Mouse (Mus musculus) neural tube, embryonic 12.5 days (tissue): ENCODE measurements at regions not wholly inside any gene's neighbourhood (a gene's known extent, or its start where the extent isn't known, plus 50 kb on each side); places are given as distances from the start of the nearest gene placed in this dataset.

Experiments
- ATAC-seq: fragments of 200-750 bp; cut with Nextera tagmentation; 2 replicates; pipeline ENCODE4 v1.8.0; 2017; ENCODE audit warnings: low read depth, mild to moderate bottlenecking, moderate TSS enrichment, moderate library complexity; ENCODE audit not compliant: low FRiP score
- H3K27ac ChIP-seq: fragments of 300-500 bp; sonication (generic); 2 replicates; pipeline ENCODE4 v1.5.1; 2016
- H3K27me3 ChIP-seq: fragments of 300-500 bp; sonication (generic); replicated peaks from 2 replicates; pipeline ENCODE4 v1.6.1; 2016; ENCODE audit warnings: mild to moderate bottlenecking
- H3K36me3 ChIP-seq: fragments of 300-500 bp; sonication (generic); 2 replicates; pipeline ENCODE4 v1.6.1; 2016; ENCODE audit warnings: mild to moderate bottlenecking
- H3K4me1 ChIP-seq: fragments of 300-500 bp; sonication (generic); 2 replicates; pipeline ENCODE4 v1.6.1; 2016
- H3K4me2 ChIP-seq: fragments of 300-500 bp; sonication (generic); replicated peaks from 2 replicates; pipeline ENCODE4 v1.6.1; 2016; ENCODE audit warnings: mild to moderate bottlenecking
- H3K4me3 ChIP-seq: fragments of 300-500 bp; sonication (generic); 2 replicates; pipeline ENCODE4 v1.5.1; 2016
- H3K9ac ChIP-seq: fragments of 300-500 bp; sonication (generic); 2 replicates; pipeline ENCODE4 v1.6.1; 2016; ENCODE audit warnings: mild to moderate bottlenecking
- H3K9me3 ChIP-seq: fragments of 300-500 bp; sonication (generic); 2 replicates; pipeline ENCODE4 v1.6.1; 2016; ENCODE audit warnings: mild to moderate bottlenecking
- WGBS: fragments of 180-500 bp; shearing (Covaris S2); methylation state at CpG from one replicate; pipeline ENCODE4 v1.1.7; 2016; 5-methylcytosine and 5-hydroxymethylcytosine counted together

DNA sequence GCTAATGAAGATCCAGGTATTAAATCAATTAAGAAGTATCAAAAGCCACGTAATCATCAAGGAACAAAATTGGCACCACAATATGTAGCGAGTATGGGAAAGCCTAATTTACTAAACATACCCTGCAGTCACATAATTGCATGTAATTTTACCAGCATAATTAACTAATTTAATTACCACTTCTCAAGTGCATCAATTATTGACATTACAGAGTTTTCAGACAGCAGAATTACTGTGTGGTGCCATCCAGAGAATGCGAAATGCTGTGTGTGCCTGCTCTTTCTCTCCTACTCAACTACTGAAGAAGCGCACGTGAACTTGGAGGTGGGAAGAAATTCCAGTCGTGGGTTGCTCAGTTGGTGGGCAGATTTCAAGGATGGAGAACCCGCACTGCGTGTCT lies 229.5 kb upstream of the Id4 start:
- WGBS, result 85% methylated on average over 8 of the region's 8 CpGs
- no peaks in the 10 kb centered on the region for H3K4me1 ChIP-seq
- H3K27ac ChIP-seq, result no peak overlapping the region
- no peak overlapping the region for H3K4me3 ChIP-seq
- no peak overlapping the region for H3K4me2 ChIP-seq
- H3K27me3 ChIP-seq, result no peaks in the 10 kb centered on the region
- no peaks in the 10 kb centered on the region for H3K9me3 ChIP-seq
- H3K36me3 ChIP-seq, result no peaks in the 10 kb centered on the region
- H3K9ac ChIP-seq, result no peak overlapping the region
- ATAC-seq, result no peak

GRCm38 (mm10) chr13:48042172-48042571 lies 218.9 kb upstream of the Id4 start:
- Histone ChIP-seq H3K4me1 (no peaks in the 10 kb centered on the region; the same call in 1 of the 2 replicates), H3K27ac (no peak overlapping the region), H3K9ac (no peak overlapping the region), H3K9me3 (no peaks in the 10 kb centered on the region), H3K4me2 (no peak overlapping the region), H3K4me3 (no peak overlapping the region), H3K36me3 (no peaks in the 10 kb centered on the region), H3K27me3 (no peaks in the 10 kb centered on the region)
- no peak for ATAC-seq
- 51% methylated on average over 4 of the region's 4 CpGs for WGBS

- no peak for ATAC-seq
- Histone ChIP-seq H3K9me3 (no peaks in the 10 kb centered on the region), H3K4me2 (no peak overlapping the region), H3K27me3 (no peaks in the 10 kb centered on the region), H3K9ac (no peak overlapping the region), H3K4me3 (no peak overlapping the region), H3K4me1 (no peaks in the 10 kb centered on the region; the same call in 1 of the 2 replicates), H3K36me3 (no peaks in the 10 kb centered on the region), H3K27ac (no peak overlapping the region)
- WGBS, result 67% methylated on average over 6 of the region's 6 CpGs
Measured at GRCm38 (mm10) chr13:48042572-48042971, 218.5 kb upstream of the Id4 start.

GRCm38 (mm10) chr13:48046201-48046750 lies 214.8 kb upstream of the Id4 start:
- Histone ChIP-seq H3K27ac (no peak overlapping the region), H3K4me1 (no peaks in the 10 kb centered on the region; the same call in 1 of the 2 replicates), H3K4me3 (no peak overlapping the region), H3K9me3 (no peaks in the 10 kb centered on the region), H3K9ac (no peak overlapping the region), H3K36me3 (no peaks in the 10 kb centered on the region), H3K27me3 (no peaks in the 10 kb centered on the region), H3K4me2 (no peak overlapping the region)
- ATAC-seq, result no peak
- WGBS, result 72% methylated on average over 25 of the region's 25 CpGs

DNA sequence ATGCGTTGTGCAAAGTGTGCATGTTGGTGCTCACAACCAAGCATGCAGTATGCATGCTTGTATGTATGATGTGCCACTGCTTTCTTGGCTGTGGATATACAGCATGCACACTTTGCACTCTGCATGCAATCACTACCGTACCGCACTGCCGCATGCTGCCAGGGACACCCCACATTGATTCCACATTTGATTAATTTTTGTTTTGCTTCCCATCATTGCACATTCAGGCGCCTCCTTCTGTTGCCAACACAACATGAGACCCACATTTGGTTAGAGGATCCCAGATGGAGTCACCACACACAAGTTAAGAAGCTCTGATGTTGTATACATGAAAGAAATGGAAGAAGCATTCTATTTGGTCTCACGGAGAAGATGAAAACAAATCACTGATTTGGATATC lies 211.2 kb upstream of the Id4 start:
- H3K9me3 ChIP-seq, result no peaks in the 10 kb centered on the region
- WGBS, result 93% methylated on average over 6 of the region's 6 CpGs
- no peak overlapping the region for H3K9ac ChIP-seq
- H3K4me3 ChIP-seq, result no peak overlapping the region
- no peak overlapping the region for H3K27ac ChIP-seq
- no peak for ATAC-seq
- no peak overlapping the region for H3K4me2 ChIP-seq
- H3K27me3 ChIP-seq, result no peaks in the 10 kb centered on the region
- H3K4me1 ChIP-seq, result no peaks in the 10 kb centered on the region
- no peaks in the 10 kb centered on the region for H3K36me3 ChIP-seq

- Histone ChIP-seq H3K27ac (no peak overlapping the region), H3K27me3 (no peaks in the 10 kb centered on the region), H3K4me2 (no peak overlapping the region), H3K9me3 (no peaks in the 10 kb centered on the region), H3K9ac (no peak overlapping the region), H3K36me3 (no peaks in the 10 kb centered on the region), H3K4me1 (peaks cover 6% of the 10 kb centered on the region), H3K4me3 (no peak overlapping the region)
- ATAC-seq, result no peak
Measured at GRCm38 (mm10) chr13:48074630-48075029, 186.4 kb upstream of the Id4 start.

DNA sequence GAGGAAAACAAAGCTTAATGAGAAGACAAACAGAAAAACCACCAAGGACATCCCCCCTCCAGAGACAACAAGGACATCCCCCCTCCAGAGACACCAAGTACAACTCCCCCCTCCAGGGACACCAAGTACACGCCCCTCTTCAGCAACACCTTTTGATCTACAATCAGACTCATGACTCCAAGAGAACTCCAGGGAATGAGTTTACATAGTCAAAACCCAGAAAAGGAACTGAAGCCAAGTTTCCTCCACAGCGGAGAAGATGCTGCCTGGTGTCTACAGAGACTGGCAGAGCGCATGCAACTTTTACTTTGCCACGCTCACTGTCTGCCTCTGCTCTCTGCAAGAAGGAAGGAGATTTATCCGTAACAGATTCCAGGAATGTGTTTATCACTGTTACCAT lies 185.7 kb upstream of the Id4 start:
- Histone ChIP-seq H3K36me3 (no peaks in the 10 kb centered on the region), H3K27me3 (no peaks in the 10 kb centered on the region), H3K27ac (no peak overlapping the region), H3K4me3 (no peak overlapping the region), H3K9me3 (no peaks in the 10 kb centered on the region), H3K4me2 (no peak overlapping the region), H3K9ac (no peak overlapping the region), H3K4me1 (peaks cover 6% of the 10 kb centered on the region)
- WGBS, result 86% methylated on average over 5 of the region's 5 CpGs
- no peak for ATAC-seq

DNA sequence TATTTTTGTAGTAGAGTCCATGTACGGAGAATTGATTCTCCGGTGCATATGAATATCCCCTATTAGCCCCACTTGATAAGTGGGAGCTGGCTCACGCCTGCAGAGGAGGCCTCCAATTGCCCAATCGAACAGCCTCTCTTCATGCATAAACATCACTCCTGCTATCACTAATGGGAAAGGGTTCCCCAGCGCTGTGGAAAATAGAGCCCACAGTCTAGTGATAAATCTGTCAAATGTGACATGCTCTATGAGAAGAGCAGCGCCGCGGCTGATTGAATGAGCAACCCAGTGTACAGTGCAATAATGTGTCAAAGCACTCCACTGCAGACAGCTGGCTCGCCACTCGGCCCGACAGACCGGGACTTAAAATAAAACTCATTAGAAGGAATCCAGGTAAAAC lies 182.8 kb upstream of the Id4 start:
- ATAC-seq, result peak; percentile 86
- H3K4me2 ChIP-seq, result peak overlapping the region; percentile 17; the same call in 1 of the 2 replicates
- no peak overlapping the region for H3K9ac ChIP-seq
- no peaks in the 10 kb centered on the region for H3K36me3 ChIP-seq
- H3K4me3 ChIP-seq, result no peak overlapping the region
- 24% methylated on average over 12 of the region's 12 CpGs for WGBS
- H3K4me1 ChIP-seq, result peaks cover 6% of the 10 kb centered on the region
- no peaks in the 10 kb centered on the region for H3K9me3 ChIP-seq
- no peak overlapping the region for H3K27ac ChIP-seq
- H3K27me3 ChIP-seq, result no peaks in the 10 kb centered on the region

DNA sequence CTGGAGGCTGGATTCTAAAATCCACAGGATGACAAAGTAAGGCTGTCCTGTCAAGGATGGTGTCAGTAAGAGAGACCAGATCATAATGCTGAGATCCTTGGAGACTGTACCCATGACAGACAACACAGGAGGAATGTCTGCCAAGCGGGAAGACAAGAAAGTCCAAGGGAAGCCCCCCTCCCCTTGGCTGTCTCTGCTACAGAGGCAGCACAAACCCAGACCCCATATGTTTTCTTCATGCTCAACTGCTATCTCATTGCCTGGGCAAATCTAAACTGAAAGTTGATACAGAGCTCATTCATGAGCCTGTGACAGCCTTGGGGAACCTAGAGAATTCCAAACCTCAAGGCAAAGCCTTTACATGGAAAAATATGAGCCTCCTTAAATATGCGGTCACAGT lies 177.7 kb upstream of the Id4 start:
- Histone ChIP-seq H3K4me3 (no peak overlapping the region), H3K27ac (no peak overlapping the region), H3K9ac (no peak overlapping the region), H3K27me3 (no peaks in the 10 kb centered on the region), H3K4me1 (peaks cover 2% of the 10 kb centered on the region), H3K9me3 (no peaks in the 10 kb centered on the region), H3K4me2 (no peak overlapping the region), H3K36me3 (no peaks in the 10 kb centered on the region)
- no peak for ATAC-seq
- WGBS, result 82% methylated on average over 2 of the region's 2 CpGs

DNA sequence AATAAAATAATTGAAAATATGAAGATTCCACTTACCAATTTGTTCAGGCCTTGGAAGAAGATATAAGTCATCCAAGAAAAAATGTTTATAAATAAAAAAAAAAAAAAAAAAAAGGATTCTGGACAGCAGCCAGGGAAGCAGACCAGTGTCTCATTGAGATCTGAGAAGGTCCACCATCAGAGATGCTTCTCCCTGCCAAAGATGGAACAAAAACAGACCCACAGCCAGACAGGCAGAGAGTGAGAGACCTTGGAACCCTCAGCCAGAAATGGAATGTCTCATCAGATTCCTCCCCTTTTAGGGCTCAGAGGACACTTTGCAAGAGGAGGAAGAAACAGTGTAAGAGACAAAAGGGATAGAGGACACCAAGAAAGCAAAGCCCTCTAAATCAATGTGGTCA lies 177.2 kb upstream of the Id4 start:
- Histone ChIP-seq H3K9me3 (no peaks in the 10 kb centered on the region), H3K27me3 (no peaks in the 10 kb centered on the region), H3K36me3 (no peaks in the 10 kb centered on the region), H3K4me3 (no peak overlapping the region), H3K27ac (no peak overlapping the region), H3K9ac (no peak overlapping the region), H3K4me1 (no peaks in the 10 kb centered on the region), H3K4me2 (no peak overlapping the region)
- no peak for ATAC-seq

- no peak overlapping the region for H3K9ac ChIP-seq
- no peaks in the 10 kb centered on the region for H3K36me3 ChIP-seq
- H3K4me2 ChIP-seq, result no peak overlapping the region
- no peak for ATAC-seq
- H3K27ac ChIP-seq, result no peak overlapping the region
- no peaks in the 10 kb centered on the region for H3K27me3 ChIP-seq
- no peaks in the 10 kb centered on the region for H3K4me1 ChIP-seq
- 73% methylated on average over 16 of the region's 16 CpGs for WGBS
- no peak overlapping the region for H3K4me3 ChIP-seq
- H3K9me3 ChIP-seq, result no peaks in the 10 kb centered on the region
Measured at GRCm38 (mm10) chr13:48094275-48095035, 166.6 kb upstream of the Id4 start.

DNA sequence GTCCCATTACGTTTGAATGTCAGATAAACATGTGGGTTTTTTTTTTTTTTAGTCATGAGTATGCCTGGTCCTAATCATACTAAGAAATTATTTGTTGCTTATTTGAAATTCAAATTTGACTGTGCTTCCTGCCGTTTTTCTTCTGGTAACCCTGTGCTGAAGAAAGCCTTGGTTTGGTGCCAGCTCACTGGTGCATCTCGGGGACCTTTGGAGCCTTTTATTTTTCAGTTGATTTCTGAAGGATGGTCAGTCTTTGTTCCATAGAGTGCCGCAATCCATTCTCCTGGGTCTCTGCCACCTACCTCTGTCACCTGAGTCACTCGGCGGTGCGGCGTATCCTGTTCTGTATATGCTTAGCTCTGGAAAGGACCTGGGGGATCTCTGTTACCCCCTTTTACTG lies 158.9 kb upstream of the Id4 start:
- Histone ChIP-seq H3K36me3 (no peaks in the 10 kb centered on the region), H3K4me3 (no peak overlapping the region), H3K4me1 (peaks cover 8% of the 10 kb centered on the region; the same call in 1 of the 2 replicates), H3K9me3 (no peaks in the 10 kb centered on the region), H3K9ac (no peak overlapping the region), H3K4me2 (no peak overlapping the region), H3K27ac (no peak overlapping the region), H3K27me3 (no peaks in the 10 kb centered on the region)
- 74% methylated on average over 8 of the region's 8 CpGs for WGBS
- no peak for ATAC-seq

GRCm38 (mm10) chr13:48102576-48102975 lies 158.5 kb upstream of the Id4 start:
- no peak overlapping the region for H3K27ac ChIP-seq
- no peak overlapping the region for H3K9ac ChIP-seq
- no peaks in the 10 kb centered on the region for H3K36me3 ChIP-seq
- no peak overlapping the region for H3K4me3 ChIP-seq
- ATAC-seq, result no peak
- WGBS, result 61% methylated on average over 7 of the region's 7 CpGs
- no peaks in the 10 kb centered on the region for H3K9me3 ChIP-seq
- H3K27me3 ChIP-seq, result no peaks in the 10 kb centered on the region
- H3K4me1 ChIP-seq, result peaks cover 8% of the 10 kb centered on the region; the same call in 1 of the 2 replicates
- H3K4me2 ChIP-seq, result no peak overlapping the region
